Mouse (Mus musculus) forebrain, postnatal 0 days (tissue): ENCODE measurements around the gene Ankrd26. TPM values are rescaled to one million over a fixed set of nuclear protein-coding genes. Genes with fewer than 3 reads are reported as not detected.

Source experiments
- ATAC-seq: fragments of 200-750 bp; cut with Nextera tagmentation; 2 replicates; pipeline ENCODE4 v1.8.0; 2017; ENCODE audit warnings: mild to moderate bottlenecking, moderate library complexity
- DNase-seq: peaks from one replicate; pipeline ENCODE4 v3.0.0-alpha.2; 2015
- H3K27ac ChIP-seq: fragments of 300-500 bp; sonication (generic); 2 replicates; pipeline ENCODE4 v1.5.1; 2014; ENCODE audit warnings: low read depth, mild to moderate bottlenecking, antibody characterized with exemption, low read length, moderate library complexity, mixed read lengths
- H3K27me3 ChIP-seq: fragments of 300-500 bp; sonication (generic); 2 replicates; pipeline ENCODE4 v1.6.1; 2014; ENCODE audit warnings: mild to moderate bottlenecking, low read length, mixed read lengths; ENCODE audit not compliant: insufficient read depth
- H3K36me3 ChIP-seq: fragments of 300-500 bp; sonication (generic); 2 replicates; pipeline ENCODE4 v1.6.1; 2014; ENCODE audit warnings: mild to moderate bottlenecking, moderate library complexity; ENCODE audit not compliant: insufficient read depth
- H3K4me1 ChIP-seq: fragments of 300-500 bp; sonication (generic); 2 replicates; pipeline ENCODE4 v1.6.1; 2014; ENCODE audit warnings: antibody characterized with exemption; ENCODE audit not compliant: insufficient read depth
- H3K4me2 ChIP-seq: fragments of 300-500 bp; sonication (generic); 2 replicates; pipeline ENCODE4 v1.6.1; 2014; ENCODE audit warnings: low read depth, mild to moderate bottlenecking, moderate library complexity
- H3K4me3 ChIP-seq: fragments of 300-500 bp; sonication (generic); 2 replicates; pipeline ENCODE4 v1.5.1; 2014; ENCODE audit warnings: low read depth, low read length, mixed read lengths
- H3K9ac ChIP-seq: fragments of 300-500 bp; sonication (generic); 2 replicates; pipeline ENCODE4 v1.6.1; 2014; ENCODE audit warnings: mild to moderate bottlenecking
- H3K9me3 ChIP-seq: fragments of 300-500 bp; sonication (generic); 2 replicates; pipeline ENCODE4 v1.6.1; 2016; ENCODE audit warnings: low read length
- CTCF ChIP-seq: sonication (generic); IDR thresholded peaks from 2 replicates; pipeline ENCODE4 v1.5.1; 2016; ENCODE audit warnings: antibody characterized with exemption, control low read depth, low read depth
- WGBS: fragments of 180-500 bp; shearing (Covaris S2); extraction: QIAGEN DNeasy Blood & Tissue Kit; methylation state at CpG from one replicate; pipeline ENCODE4 v1.1.7; 2014; 5-methylcytosine and 5-hydroxymethylcytosine counted together
- polyA plus RNA-seq: library from polyadenylated mRNA; unstranded; fragments of >200 nt; fragmentation: Nextera tagmentation; extraction: Ambion mirVana; gene quantifications from 2 replicates; pipeline ENCODE4 v1.2.1, GENCODE M21; 2015
- total RNA-seq: library from RNA; depleted of rRNA; stranded (reverse); fragments of >200 nt; gene quantifications from 2 replicates; pipeline ENCODE4 v1.2.3, GENCODE M21; 2014

The Ankrd26 gene
- total and polyA plus RNA-seq, 2 experiments from 2014 or later, result 10.9 to 12.4 TPM

GRCm38 (mm10) chr6:118482125-118482524, 79.9 kb downstream of the Ankrd26 start:
- Histone ChIP-seq H3K27me3 (no peaks in the 10 kb centered on the region; the same call in 1 of the 2 replicates), H3K4me2 (no peak overlapping the region), H3K27ac (no peak overlapping the region), H3K36me3 (no peaks in the 10 kb centered on the region), H3K9me3 (no peaks in the 10 kb centered on the region), H3K4me1 (peaks cover 9% of the 10 kb centered on the region), H3K9ac (no peak overlapping the region), H3K4me3 (no peak overlapping the region)
- DNase-seq, result no peak
- TF ChIP-seq CTCF, result no peak
- ATAC-seq, result no peak
- 86% methylated on average over 1 of the region's 1 CpGs for WGBS

GRCm38 (mm10) chr6:118478957-118479708, 82.9 kb downstream of the Ankrd26 start, which contains the start of gene Zfp9:
Gene Zfp9, minus strand, starts transcription at chr6:118479320.
- 1% methylated on average over 48 of the region's 57 CpGs for WGBS
- H3K9ac ChIP-seq, result peak within 1 kb of the TSS; percentile 84
- peak; percentile 90 for DNase-seq
- peak; percentile 96 for ATAC-seq
- H3K4me3 ChIP-seq, result peak within 1 kb of the TSS; percentile 77
- peaks cover 14% of the 10 kb centered on the region for H3K4me1 ChIP-seq
- no peak for TF ChIP-seq CTCF
- H3K9me3 ChIP-seq, result no peaks in the 10 kb centered on the region
- H3K4me2 ChIP-seq, result peak within 1 kb of the TSS; percentile 62
- H3K36me3 ChIP-seq, result peaks cover 8% of the 10 kb centered on the region
- H3K27me3 ChIP-seq, result no peaks in the 10 kb centered on the region
- peak within 1 kb of the TSS; percentile 90 for H3K27ac ChIP-seq

- Histone ChIP-seq H3K4me1 (peaks cover 14% of the 10 kb centered on the region), H3K9ac (peak overlapping the region; percentile 84), H3K4me3 (peak overlapping the region; percentile 77), H3K27me3 (no peaks in the 10 kb centered on the region), H3K27ac (peak overlapping the region; percentile 90; the same call in 1 of the 2 replicates), H3K36me3 (peaks cover 8% of the 10 kb centered on the region), H3K4me2 (peak overlapping the region; percentile 62), H3K9me3 (no peaks in the 10 kb centered on the region)
- ATAC-seq (peak; percentile 9; the same call in 1 of the 2 replicates), DNase-seq (peak; percentile 4)
- TF ChIP-seq CTCF, result no peak
- WGBS, result 8% methylated on average over 10 of the region's 10 CpGs
These were observed 83.9 kb downstream of the Ankrd26 start for GRCm38 (mm10) chr6:118477875-118478785.

- Histone ChIP-seq H3K9ac (no peak overlapping the region), H3K4me3 (no peak overlapping the region), H3K9me3 (no peaks in the 10 kb centered on the region), H3K27me3 (no peaks in the 10 kb centered on the region), H3K27ac (no peak overlapping the region), H3K36me3 (peaks cover 35% of the 10 kb centered on the region), H3K4me2 (no peak overlapping the region), H3K4me1 (no peaks in the 10 kb centered on the region)
- no peak for ATAC-seq
- no peak for DNase-seq
- WGBS, result 83% methylated on average over 15 of the region's 15 CpGs
- TF ChIP-seq CTCF, result no peak
These were observed 99.8 kb downstream of the Ankrd26 start for GRCm38 (mm10) chr6:118462069-118462705.

- Histone ChIP-seq H3K4me3 (no peak overlapping the region), H3K4me2 (no peak overlapping the region), H3K9me3 (no peaks in the 10 kb centered on the region), H3K36me3 (peaks cover 6% of the 10 kb centered on the region; the same call in 1 of the 2 replicates), H3K9ac (no peak overlapping the region), H3K4me1 (peaks cover 8% of the 10 kb centered on the region; the same call in 1 of the 2 replicates), H3K27ac (no peak overlapping the region), H3K27me3 (no peaks in the 10 kb centered on the region)
- ATAC-seq (no peak), DNase-seq (no peak)
- TF ChIP-seq CTCF, result no peak
- 95% methylated on average over 1 of the region's 1 CpGs for WGBS
These were observed 104.3 kb downstream of the Ankrd26 start for GRCm38 (mm10) chr6:118457726-118458125.

GRCm38 (mm10) chr6:118455042-118455631, 106.9 kb downstream of the Ankrd26 start, which contains the start of gene Zfp248:
Gene Zfp248, minus strand, starts transcription at chr6:118455528.
- Histone ChIP-seq H3K9me3 (no peaks in the 10 kb centered on the region), H3K9ac (peak within 1 kb of the TSS; percentile 94), H3K4me2 (peak within 1 kb of the TSS; percentile 73), H3K36me3 (no peaks in the 10 kb centered on the region), H3K4me1 (peaks cover 8% of the 10 kb centered on the region; the same call in 1 of the 2 replicates), H3K27me3 (no peaks in the 10 kb centered on the region), H3K27ac (peak within 1 kb of the TSS; percentile 98), H3K4me3 (peak within 1 kb of the TSS; percentile 59)
- ATAC-seq, result peak; percentile 100
- TF ChIP-seq CTCF, result peak; percentile 85
- WGBS, result under 1% methylated on average over 43 of the region's 43 CpGs
- DNase-seq, result peak; percentile 96
